Mouse (Mus musculus): Measurements from ENCODE around the gene Csrp2. TPM values are rescaled to one million over a fixed set of nuclear protein-coding genes. Genes with fewer than 3 reads are reported as not detected.
A peak's percentile ranks its signal among the peaks of the same experiment; 100 is the strongest.

Gene Csrp2
- polyA plus RNA-seq, 1 experiment from 2014 or later, result 197 TPM

- Histone ChIP-seq H3K9ac (ENCODE audit: low read length) (no peak overlapping the region), H3K4me3 (ENCODE audit: low read length) (no peak overlapping the region), H3K27ac (ENCODE audit: low read length) (no peak overlapping the region), H3K36me3 (ENCODE audit: control insufficient read depth, insufficient read depth, low read length) (no peaks in the 10 kb centered on the region), H3K27me3 (ENCODE audit: control insufficient read depth, insufficient read depth, low read depth, low read length) (no peaks in the 10 kb centered on the region), H3K4me2 (ENCODE audit: low read depth, low read length) (no peak overlapping the region), H3K4me1 (replicated peaks; ENCODE audit: control insufficient read depth, insufficient read depth, low read length) (peaks cover 3% of the 10 kb centered on the region; the same call in 1 of the 2 replicates), H3K9me3 (ENCODE audit: control insufficient read depth, low read length) (no peaks in the 10 kb centered on the region)
- WGBS, result 31% methylated on average over 13 of the region's 13 CpGs
- ATAC-seq (ENCODE audit: low read depth), result no peak
Observed at GRCm38 (mm10) chr10:110899744-110900501, 19.7 kb upstream of the Csrp2 start.

DNA sequence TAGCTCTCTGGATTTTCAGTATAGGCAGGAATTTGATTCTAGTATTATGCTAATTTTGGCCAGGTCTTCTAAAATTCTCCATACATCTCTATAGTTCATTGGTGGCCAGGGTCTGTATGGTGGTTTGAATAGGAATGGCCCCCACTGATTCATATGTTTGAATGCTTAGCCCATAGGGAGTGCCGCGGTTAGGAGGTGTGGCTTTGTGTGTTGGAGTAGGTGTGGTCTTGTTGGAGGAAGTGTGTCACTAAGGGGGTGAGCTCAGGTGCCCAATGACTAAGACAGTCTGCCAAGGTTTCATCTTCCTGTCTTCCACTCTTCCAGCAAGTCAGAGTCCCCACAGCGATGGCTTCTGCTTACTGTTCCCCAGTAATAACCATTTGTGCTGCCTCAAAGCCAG is 15.7 kb upstream of the Csrp2 start:
- 94% methylated on average over 3 of the region's 3 CpGs for WGBS
- peaks cover 3% of the 10 kb centered on the region; the same call in 1 of the 2 replicates for H3K4me1 ChIP-seq (replicated peaks; ENCODE audit: control insufficient read depth, insufficient read depth, low read length)
- no peak overlapping the region for H3K4me2 ChIP-seq (ENCODE audit: low read depth, low read length)
- no peak overlapping the region for H3K4me3 ChIP-seq (ENCODE audit: low read length)
- no peak for ATAC-seq (ENCODE audit: low read depth)
- no peaks in the 10 kb centered on the region for H3K27me3 ChIP-seq (ENCODE audit: control insufficient read depth, insufficient read depth, low read depth, low read length)
- no peak overlapping the region for H3K27ac ChIP-seq (ENCODE audit: low read length)
- no peak overlapping the region for H3K9ac ChIP-seq (ENCODE audit: low read length)
- no peaks in the 10 kb centered on the region for H3K36me3 ChIP-seq (ENCODE audit: control insufficient read depth, insufficient read depth, low read length)
- H3K9me3 ChIP-seq (ENCODE audit: control insufficient read depth, low read length), result no peaks in the 10 kb centered on the region

DNA sequence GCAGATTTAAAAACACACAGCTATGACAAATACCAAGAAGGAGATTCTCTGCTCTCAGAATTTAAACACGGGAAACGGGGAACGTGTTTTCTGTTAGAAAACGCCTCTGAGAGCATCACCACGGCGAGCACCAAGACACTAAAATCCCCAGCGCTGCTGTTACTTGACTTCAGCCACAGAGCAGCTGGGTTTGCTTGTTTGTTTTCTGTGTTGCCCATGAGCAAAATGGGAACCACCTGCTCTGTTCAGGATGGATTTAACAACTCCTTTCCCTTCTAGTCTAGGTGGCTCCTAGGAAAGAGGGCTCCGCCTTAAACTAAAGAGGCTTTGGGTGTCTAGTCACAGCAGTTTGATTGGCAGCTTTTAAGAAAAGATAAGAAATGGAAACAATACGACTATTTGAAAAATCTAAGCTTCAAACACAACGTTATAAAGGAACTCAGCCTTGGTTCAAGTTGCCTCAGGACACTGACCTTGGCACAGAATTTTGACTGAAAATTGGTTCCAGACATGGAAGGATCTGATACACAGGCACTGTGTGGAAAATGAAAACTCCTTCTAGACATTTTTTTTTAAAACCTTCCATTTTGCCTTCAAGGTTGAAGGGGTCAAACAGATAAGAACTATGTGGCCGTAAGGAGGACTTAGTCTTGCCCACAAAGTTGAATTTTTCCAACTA is 2.8 kb upstream of the Csrp2 start:
- Histone ChIP-seq H3K36me3 (ENCODE audit: control insufficient read depth, insufficient read depth, low read length) (no peaks in the 10 kb centered on the region), H3K4me2 (ENCODE audit: low read depth, low read length) (no peak overlapping the region), H3K4me3 (ENCODE audit: low read length) (no peak overlapping the region), H3K9me3 (ENCODE audit: control insufficient read depth, low read length) (no peaks in the 10 kb centered on the region), H3K4me1 (replicated peaks; ENCODE audit: control insufficient read depth, insufficient read depth, low read length) (peaks cover 9% of the 10 kb centered on the region), H3K9ac (ENCODE audit: low read length) (no peak overlapping the region), H3K27me3 (ENCODE audit: control insufficient read depth, insufficient read depth, low read depth, low read length) (no peaks in the 10 kb centered on the region), H3K27ac (ENCODE audit: low read length) (no peak overlapping the region)
- ATAC-seq (ENCODE audit: low read depth), result no peak
- 56% methylated on average over 11 of the region's 11 CpGs for WGBS

- 93% methylated on average over 6 of the region's 6 CpGs for WGBS
Observed at GRCm38 (mm10) chr10:110917521-110917920, 2.1 kb upstream of the Csrp2 start.

DNA sequence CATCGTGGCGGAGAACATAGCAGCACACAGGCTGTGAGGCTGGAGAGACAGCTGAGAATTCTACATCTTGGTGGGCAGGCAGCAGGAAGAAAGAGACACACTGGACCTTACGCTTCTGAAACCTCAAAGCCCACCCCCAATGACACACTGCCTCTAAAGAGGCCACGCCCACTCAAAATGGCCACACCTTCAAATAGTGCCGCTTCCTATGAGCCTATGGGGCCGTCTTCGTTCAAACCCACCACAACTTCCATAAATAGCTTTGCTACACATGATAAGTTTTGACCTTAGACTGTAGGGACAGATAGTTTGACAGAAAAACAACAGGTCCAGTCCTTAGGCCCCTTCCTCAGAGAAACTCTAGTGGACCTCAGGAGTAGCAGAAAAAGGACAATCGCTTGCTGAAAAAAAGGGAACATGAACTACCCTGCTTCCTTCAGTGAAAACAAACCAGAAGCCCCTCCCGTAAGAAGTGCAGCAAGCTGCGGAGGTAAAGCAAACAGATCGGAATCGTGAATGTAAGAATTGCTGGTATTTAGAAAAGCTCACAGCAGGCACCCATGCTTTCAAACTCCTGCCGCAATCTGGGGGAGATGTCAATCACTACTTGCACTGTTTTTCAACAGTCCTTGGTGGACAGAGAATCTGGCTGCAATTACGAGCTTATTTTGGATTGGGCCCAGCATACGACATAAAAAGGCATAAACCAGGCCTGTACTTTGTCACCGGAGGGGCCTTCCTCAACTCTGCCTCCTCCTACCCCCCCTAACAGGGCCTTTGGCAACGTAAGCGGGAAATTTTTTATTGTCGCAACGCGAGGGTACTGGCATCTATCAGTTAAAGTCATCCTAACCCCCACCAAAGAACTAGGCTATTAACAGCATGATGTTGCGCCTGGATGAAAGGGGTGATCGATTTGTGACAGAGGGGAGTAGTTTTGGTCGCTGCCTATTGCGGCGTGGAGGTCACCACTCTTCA is 886 bp upstream of the Csrp2 start:
- Histone ChIP-seq H3K4me1 (replicated peaks; ENCODE audit: control insufficient read depth, insufficient read depth, low read length) (peaks cover 12% of the 10 kb centered on the region), H3K36me3 (ENCODE audit: control insufficient read depth, insufficient read depth, low read length) (no peaks in the 10 kb centered on the region), H3K9me3 (ENCODE audit: control insufficient read depth, low read length) (no peaks in the 10 kb centered on the region), H3K27ac (ENCODE audit: low read length) (peak overlapping the region; percentile 92), H3K4me3 (ENCODE audit: low read length) (peak overlapping the region; percentile 67), H3K9ac (ENCODE audit: low read length) (peak overlapping the region; percentile 81), H3K4me2 (ENCODE audit: low read depth, low read length) (peak overlapping the region; percentile 70), H3K27me3 (ENCODE audit: control insufficient read depth, insufficient read depth, low read depth, low read length) (no peaks in the 10 kb centered on the region)
- ATAC-seq (ENCODE audit: low read depth), result no peak
- 23% methylated on average over 26 of the region's 26 CpGs for WGBS

More at GRCm38 (mm10) chr10:110917521-110917920, 2.1 kb upstream of the Csrp2 start:
- no peak overlapping the region for H3K4me3 ChIP-seq (ENCODE audit: low read length)
- H3K36me3 ChIP-seq (ENCODE audit: control insufficient read depth, insufficient read depth, low read length), result no peaks in the 10 kb centered on the region
- H3K27me3 ChIP-seq (ENCODE audit: control insufficient read depth, insufficient read depth, low read depth, low read length), result no peaks in the 10 kb centered on the region
- no peak overlapping the region for H3K4me2 ChIP-seq (ENCODE audit: low read depth, low read length)
- peaks cover 12% of the 10 kb centered on the region for H3K4me1 ChIP-seq (replicated peaks; ENCODE audit: control insufficient read depth, insufficient read depth, low read length)
- ATAC-seq (ENCODE audit: low read depth), result no peak
- no peaks in the 10 kb centered on the region for H3K9me3 ChIP-seq (ENCODE audit: control insufficient read depth, low read length)
- H3K9ac ChIP-seq (ENCODE audit: low read length), result no peak overlapping the region
- no peak overlapping the region for H3K27ac ChIP-seq (ENCODE audit: low read length)

DNA sequence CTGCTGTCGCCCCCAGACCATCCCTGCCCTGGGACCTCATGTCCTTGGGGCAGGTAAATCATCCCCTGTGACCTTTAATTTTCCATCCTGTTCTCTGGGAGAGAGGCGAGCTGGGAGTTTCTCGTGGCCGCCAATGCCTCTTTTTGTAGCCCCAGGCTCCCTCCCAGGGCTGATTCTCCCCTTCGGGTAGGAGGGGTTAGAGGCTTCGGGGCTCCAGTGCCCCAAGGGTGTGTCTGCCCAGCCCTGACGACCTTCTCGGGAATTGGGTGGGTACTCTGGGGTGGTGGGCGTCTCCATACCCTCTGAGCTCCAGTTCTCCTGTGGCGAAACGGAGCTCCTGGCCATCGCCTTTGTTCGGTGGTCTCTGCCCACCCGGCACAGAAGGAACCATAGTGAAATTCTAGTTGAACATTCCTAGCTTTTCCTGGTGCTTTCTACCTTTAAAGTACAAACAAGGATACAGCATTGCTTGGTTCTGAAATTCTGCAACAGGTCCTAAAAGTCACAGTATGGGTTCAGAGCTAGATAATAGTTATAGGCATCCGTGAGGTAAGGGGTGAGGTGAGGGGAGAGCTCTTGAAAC is 870 bp downstream of the Csrp2 start:
- H3K27ac ChIP-seq (ENCODE audit: low read length), result peak overlapping the region; percentile 72
- no peaks in the 10 kb centered on the region for H3K36me3 ChIP-seq (ENCODE audit: control insufficient read depth, insufficient read depth, low read length)
- no peaks in the 10 kb centered on the region for H3K9me3 ChIP-seq (ENCODE audit: control insufficient read depth, low read length)
- no peaks in the 10 kb centered on the region for H3K27me3 ChIP-seq (ENCODE audit: control insufficient read depth, insufficient read depth, low read depth, low read length)
- H3K4me2 ChIP-seq (ENCODE audit: low read depth, low read length), result peak overlapping the region; percentile 70
- peaks cover 12% of the 10 kb centered on the region for H3K4me1 ChIP-seq (replicated peaks; ENCODE audit: control insufficient read depth, insufficient read depth, low read length)
- peak; percentile 24 for ATAC-seq (ENCODE audit: low read depth)
- H3K9ac ChIP-seq (ENCODE audit: low read length), result peak overlapping the region; percentile 81
- H3K4me3 ChIP-seq (ENCODE audit: low read length), result peak overlapping the region; percentile 67
- WGBS, result 0% methylated on average over 15 of the region's 15 CpGs

DNA sequence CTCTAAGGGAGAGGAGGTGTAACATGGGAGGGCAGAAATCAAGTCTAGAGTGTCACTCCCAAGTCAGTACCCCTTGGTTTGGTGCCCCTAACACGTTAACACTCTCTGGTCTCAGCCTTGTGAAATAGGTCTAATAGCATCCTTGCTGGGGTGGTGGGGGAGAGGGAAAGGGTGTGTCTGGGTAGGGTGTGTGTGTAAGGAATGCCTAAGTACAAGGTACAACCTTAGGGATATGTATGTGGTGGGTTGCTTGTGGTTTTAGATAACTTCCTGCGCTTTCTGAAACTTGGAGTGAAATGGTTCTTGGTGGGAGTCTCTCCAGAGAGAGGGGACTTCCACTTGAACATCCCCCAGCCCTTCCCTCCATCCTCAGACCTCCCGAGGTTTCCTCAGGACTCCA is 2.3 kb downstream of the Csrp2 start:
- no peak for ATAC-seq (ENCODE audit: low read depth)
- Histone ChIP-seq H3K4me1 (replicated peaks; ENCODE audit: control insufficient read depth, insufficient read depth, low read length) (peaks cover 17% of the 10 kb centered on the region), H3K4me2 (ENCODE audit: low read depth, low read length) (peak overlapping the region; percentile 70), H3K27me3 (ENCODE audit: control insufficient read depth, insufficient read depth, low read depth, low read length) (no peaks in the 10 kb centered on the region), H3K36me3 (ENCODE audit: control insufficient read depth, insufficient read depth, low read length) (no peaks in the 10 kb centered on the region), H3K9me3 (ENCODE audit: control insufficient read depth, low read length) (no peaks in the 10 kb centered on the region), H3K9ac (ENCODE audit: low read length) (no peak overlapping the region), H3K4me3 (ENCODE audit: low read length) (peak overlapping the region; percentile 67), H3K27ac (ENCODE audit: low read length) (no peak overlapping the region)
- 52% methylated on average over 3 of the region's 3 CpGs for WGBS

DNA sequence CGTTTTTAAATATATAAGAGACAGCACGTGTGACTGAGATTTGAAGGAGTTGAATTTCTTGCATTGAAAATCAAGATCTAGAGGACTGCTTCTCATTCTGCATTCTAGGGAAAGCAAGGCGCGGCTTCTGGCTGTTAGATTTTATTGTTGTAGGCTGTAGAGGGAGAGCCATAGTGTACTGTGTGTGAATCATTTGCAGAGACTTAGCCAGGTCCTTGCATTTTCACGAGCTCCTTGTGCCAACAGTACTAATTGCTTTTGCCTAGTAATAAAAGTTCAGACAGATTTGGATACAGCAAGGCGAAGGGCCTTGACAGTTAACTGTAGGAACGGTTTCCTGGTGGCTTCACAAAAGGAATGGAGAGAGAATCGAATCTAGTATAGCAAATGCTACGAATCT is 3.0 kb downstream of the Csrp2 start:
- ATAC-seq (ENCODE audit: low read depth), result no peak
- Histone ChIP-seq H3K9ac (ENCODE audit: low read length) (no peak overlapping the region), H3K27ac (ENCODE audit: low read length) (no peak overlapping the region), H3K36me3 (ENCODE audit: control insufficient read depth, insufficient read depth, low read length) (no peaks in the 10 kb centered on the region), H3K4me2 (ENCODE audit: low read depth, low read length) (no peak overlapping the region), H3K4me3 (ENCODE audit: low read length) (no peak overlapping the region), H3K4me1 (replicated peaks; ENCODE audit: control insufficient read depth, insufficient read depth, low read length) (peaks cover 23% of the 10 kb centered on the region), H3K27me3 (ENCODE audit: control insufficient read depth, insufficient read depth, low read depth, low read length) (no peaks in the 10 kb centered on the region), H3K9me3 (ENCODE audit: control insufficient read depth, low read length) (no peaks in the 10 kb centered on the region)
- 67% methylated on average over 9 of the region's 9 CpGs for WGBS
